Mouse (Mus musculus) limb, embryonic 14.5 days (tissue): ENCODE measurements at regions not wholly inside any gene's neighbourhood (a gene's known extent, or its start where the extent isn't known, plus 50 kb on each side); places are given as distances from the start of the nearest gene placed in this dataset.

Source experiments
- ATAC-seq: fragments of 200-750 bp; cut with Nextera tagmentation; 2 replicates; pipeline ENCODE4 v1.8.0; 2017; ENCODE audit warnings: low read depth, moderate number of reproducible peaks, moderate TSS enrichment; ENCODE audit not compliant: low FRiP score
- DNase-seq: peaks from one replicate; pipeline ENCODE4 v3.0.0-alpha.2; 2015; ENCODE audit warnings: low spot score
- H3K27ac ChIP-seq: fragments of 300-500 bp; sonication (generic); replicated peaks from 2 replicates; pipeline ENCODE4 v1.5.1; 2014; ENCODE audit warnings: low read depth, mild to moderate bottlenecking, low read length, moderate library complexity, mixed read lengths
- H3K27me3 ChIP-seq: fragments of 300-500 bp; sonication (generic); 2 replicates; pipeline ENCODE4 v1.6.1; 2014; ENCODE audit warnings: low read length, mixed read lengths; ENCODE audit not compliant: control insufficient read depth, insufficient read depth
- H3K36me3 ChIP-seq: fragments of 300-500 bp; sonication (generic); 2 replicates; pipeline ENCODE4 v1.6.1; 2014; ENCODE audit warnings: mild to moderate bottlenecking, low read length, moderate library complexity, mixed read lengths; ENCODE audit not compliant: control insufficient read depth, insufficient read depth
- H3K4me1 ChIP-seq: fragments of 300-500 bp; sonication (generic); 2 replicates; pipeline ENCODE4 v1.6.1; 2014; ENCODE audit warnings: antibody characterized with exemption, low read length, mixed read lengths; ENCODE audit not compliant: control insufficient read depth, insufficient read depth
- H3K4me2 ChIP-seq: fragments of 300-500 bp; sonication (generic); replicated peaks from 2 replicates; pipeline ENCODE4 v1.6.1; 2014; ENCODE audit warnings: low read depth, mild to moderate bottlenecking, low read length, moderate library complexity; ENCODE audit not compliant: severe bottlenecking
- H3K4me3 ChIP-seq: fragments of 300-500 bp; sonication (generic); replicated peaks from 2 replicates; pipeline ENCODE4 v1.5.1; 2014; ENCODE audit warnings: low read length
- H3K9ac ChIP-seq: fragments of 300-500 bp; sonication (generic); 2 replicates; pipeline ENCODE4 v1.6.1; 2014; ENCODE audit warnings: mild to moderate bottlenecking, low read depth, low read length, moderate library complexity; ENCODE audit not compliant: severe bottlenecking
- H3K9me3 ChIP-seq: fragments of 300-500 bp; sonication (generic); 2 replicates; pipeline ENCODE4 v1.6.1; 2016; ENCODE audit warnings: low read length; ENCODE audit not compliant: control insufficient read depth
- POLR2A ChIP-seq: fragments of 200-500 bp; IDR thresholded peaks from 2 replicates; pipeline ENCODE4 v1.8.0; 2012; ENCODE audit warnings: inconsistent platforms, mild to moderate bottlenecking, moderate library complexity, borderline replicate concordance; ENCODE audit not compliant: insufficient read depth, insufficient read length; ENCODE audit errors: extremely low read depth
- WGBS: fragments of 180-500 bp; shearing (Covaris S2); extraction: QIAGEN DNeasy Blood & Tissue Kit; methylation state at CpG from one replicate; pipeline ENCODE4 v1.1.7; 2014; 5-methylcytosine and 5-hydroxymethylcytosine counted together

DNA sequence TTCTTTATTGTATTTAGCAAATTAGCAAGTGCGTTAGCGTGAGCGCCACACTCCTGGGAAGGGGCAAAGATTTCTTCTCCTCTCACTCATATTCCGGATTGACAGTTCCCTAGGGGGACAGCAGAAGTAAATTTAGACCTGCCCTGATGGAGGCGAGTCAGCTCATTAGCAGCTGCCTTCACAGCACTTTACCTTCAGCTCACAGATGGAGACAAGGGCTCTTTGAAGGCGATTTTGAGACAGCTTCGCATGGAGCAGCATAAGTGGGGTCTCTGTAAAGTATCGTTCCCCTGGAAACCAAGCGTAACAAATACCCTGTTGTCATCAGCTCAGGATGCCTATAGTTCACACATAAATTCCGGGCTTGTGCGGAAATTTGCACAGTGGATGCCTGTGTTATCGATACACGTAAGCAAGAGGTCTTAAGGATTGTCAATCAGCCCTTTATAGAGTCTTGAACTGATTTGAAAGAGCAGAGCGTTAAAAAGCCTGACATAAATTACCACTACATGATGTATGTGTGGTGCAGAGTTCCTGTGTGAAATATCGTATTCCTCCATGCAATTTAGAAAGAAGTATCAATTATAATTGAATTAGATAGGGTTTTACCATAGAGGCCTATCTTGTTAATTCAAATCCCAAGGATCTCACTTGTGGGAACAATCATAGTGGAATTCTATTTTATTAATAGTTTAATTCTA lies 86.6 kb upstream of the Tmprss15 start:
- peak overlapping the region; percentile 24; the same call in 1 of the 2 replicates for H3K4me2 ChIP-seq
- no peaks in the 10 kb centered on the region for H3K36me3 ChIP-seq
- H3K27ac ChIP-seq, result no peak overlapping the region
- H3K9me3 ChIP-seq, result no peaks in the 10 kb centered on the region
- 42% methylated on average over 15 of the region's 15 CpGs for whole genome bisulfite sequencing
- H3K4me3 ChIP-seq, result no peak overlapping the region
- no peak for TF ChIP-seq POLR2A
- H3K4me1 ChIP-seq, result peaks cover 4% of the 10 kb centered on the region; the same call in 1 of the 2 replicates
- H3K27me3 ChIP-seq, result no peaks in the 10 kb centered on the region
- no peak overlapping the region for H3K9ac ChIP-seq
- DNase-seq (peak; percentile 24), ATAC-seq (peak; percentile 68)

GRCm38 (mm10) chr16:79176832-79177243 lies 85.9 kb upstream of the Tmprss15 start:
- ATAC-seq, result no peak
- DNase-seq, result no peak

DNA sequence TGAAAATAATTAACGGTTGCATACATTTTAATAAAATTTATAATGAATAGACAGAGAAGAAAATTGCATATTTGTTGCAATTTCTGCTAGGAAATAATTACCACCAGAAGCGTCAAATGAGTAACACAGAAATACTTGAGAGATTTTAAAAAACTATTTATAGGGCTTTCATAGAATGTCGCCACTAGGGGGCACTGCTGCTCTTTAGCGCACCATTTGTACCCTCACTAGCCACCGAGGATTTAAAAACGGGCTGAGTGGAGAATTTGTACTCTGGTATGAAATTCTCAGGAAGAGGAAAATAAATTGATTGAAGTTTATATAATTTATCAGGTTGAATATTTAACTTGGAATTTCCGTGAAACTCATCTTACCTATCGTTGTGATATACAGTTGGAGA lies 77.3 kb upstream of the Tmprss15 start:
- Histone ChIP-seq H3K27ac (no peak overlapping the region), H3K36me3 (no peaks in the 10 kb centered on the region), H3K4me3 (no peak overlapping the region), H3K4me2 (no peak overlapping the region), H3K27me3 (no peaks in the 10 kb centered on the region), H3K4me1 (no peaks in the 10 kb centered on the region), H3K9me3 (no peaks in the 10 kb centered on the region), H3K9ac (no peak overlapping the region)
- WGBS, result 14% methylated on average over 8 of the region's 8 CpGs
- no peak for TF ChIP-seq POLR2A
- no peak for ATAC-seq
- DNase-seq, result peak; percentile 91

More at GRCm38 (mm10) chr16:79176832-79177243, 85.9 kb upstream of the Tmprss15 start:
- no peaks in the 10 kb centered on the region for H3K36me3 ChIP-seq
- H3K9ac ChIP-seq, result no peak overlapping the region
- no peak for TF ChIP-seq POLR2A
- no peaks in the 10 kb centered on the region for H3K27me3 ChIP-seq
- H3K4me1 ChIP-seq, result peaks cover 4% of the 10 kb centered on the region; the same call in 1 of the 2 replicates
- H3K27ac ChIP-seq, result no peak overlapping the region
- no peak overlapping the region for H3K4me3 ChIP-seq
- no peaks in the 10 kb centered on the region for H3K9me3 ChIP-seq
- 70% methylated on average over 6 of the region's 6 CpGs for WGBS
- H3K4me2 ChIP-seq, result 0 out of 2 replicates have a peak overlapping the region, but pooled peaks have one; percentile 24

GRCm38 (mm10) chr16:79142813-79143212 lies 51.9 kb upstream of the Tmprss15 start:
- no peak overlapping the region for H3K4me2 ChIP-seq
- no peaks in the 10 kb centered on the region for H3K27me3 ChIP-seq
- H3K9ac ChIP-seq, result no peak overlapping the region
- 71% methylated on average over 1 of the region's 1 CpGs for WGBS
- no peak for TF ChIP-seq POLR2A
- no peak for ATAC-seq
- DNase-seq, result no peak
- H3K4me3 ChIP-seq, result no peak overlapping the region
- no peak overlapping the region for H3K27ac ChIP-seq
- H3K4me1 ChIP-seq, result no peaks in the 10 kb centered on the region
- no peaks in the 10 kb centered on the region for H3K9me3 ChIP-seq
- H3K36me3 ChIP-seq, result no peaks in the 10 kb centered on the region
